Mouse (Mus musculus) cerebellum, postnatal 4 days (tissue): ENCODE data around the gene S1pr1.

ENCODE experiments used
- DNase-seq, 2 experiments: peaks; one replicate each; pipeline ENCODE4 v3.0.0; 2022; ENCODE audit warnings: low spot score in 2 of 2, mixed read lengths in 1 of 2

Gene S1pr1

GRCm38 (mm10) chr3:115714671-115715651 is at the start of gene S1pr1:
S1pr1 (minus strand) TSS chr3:115715072.
- peak; percentile 49 to 57 for DNase-seq

GRCm38 (mm10) chr3:115763292-115763691 is 48.4 kb upstream of the S1pr1 start:
- DNase-seq = no peak

DNA sequence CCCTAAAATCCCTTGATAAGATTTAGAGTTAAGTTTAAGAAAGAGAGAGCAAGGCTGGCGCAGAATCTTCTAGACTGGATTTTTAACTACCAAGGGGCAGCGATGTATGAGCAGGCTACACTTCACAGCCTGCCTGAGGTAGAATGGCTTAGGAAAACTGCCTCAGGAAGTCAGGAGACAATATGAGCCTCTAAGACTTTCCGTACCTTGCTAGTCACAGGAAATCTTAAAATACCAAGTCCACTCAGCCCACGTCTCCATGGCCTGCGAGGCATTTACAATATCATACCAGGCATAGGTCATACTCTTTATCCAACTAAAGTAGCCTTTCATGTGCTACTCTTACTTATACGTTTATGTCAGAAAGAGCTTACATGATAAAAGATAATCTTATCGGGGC is 48.0 kb upstream of the S1pr1 start:
- DNase-seq = no peak

- no peak for DNase-seq
These were observed 44.8 kb upstream of the S1pr1 start for GRCm38 (mm10) chr3:115759659-115760058.

GRCm38 (mm10) chr3:115758455-115758912 is 43.6 kb upstream of the S1pr1 start:
- DNase-seq = no peak

- DNase-seq = no peak
These were observed 39.6 kb upstream of the S1pr1 start for GRCm38 (mm10) chr3:115754466-115754865.

GRCm38 (mm10) chr3:115750369-115750768 is 35.5 kb upstream of the S1pr1 start:
- no peak for DNase-seq

DNA sequence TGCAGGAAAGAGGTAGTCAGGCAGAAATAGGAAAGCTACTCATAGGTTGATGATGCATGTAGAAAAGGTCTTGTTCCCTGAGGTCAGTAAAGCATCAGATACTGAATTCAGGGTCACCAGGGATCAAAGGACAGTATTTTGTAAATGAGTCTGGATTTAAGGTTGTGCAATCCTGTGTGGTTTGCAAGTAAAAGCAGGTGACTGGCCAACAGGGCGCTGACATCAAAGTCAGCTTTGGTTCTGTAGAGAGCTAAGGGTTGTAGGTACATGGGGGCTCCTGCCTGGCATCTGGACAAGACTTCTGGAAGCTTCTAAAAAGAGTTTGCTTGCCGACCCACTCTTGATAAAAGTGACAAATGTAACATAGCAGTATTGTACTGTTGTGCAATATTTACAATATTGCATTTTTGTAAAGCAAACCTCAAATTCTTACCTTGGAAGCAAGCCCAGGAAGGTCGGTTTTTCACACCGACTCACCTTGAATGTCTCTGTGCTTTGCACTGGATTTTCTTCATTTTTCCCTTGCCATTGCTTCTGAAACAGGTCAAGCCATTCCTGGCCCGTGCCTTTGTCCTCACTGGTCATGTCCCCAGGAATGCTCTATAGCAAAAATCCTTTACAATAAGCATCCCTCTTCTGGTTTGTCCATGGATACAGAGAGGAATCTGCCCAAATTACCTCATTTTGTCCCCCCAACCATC is 33.6 kb upstream of the S1pr1 start:
- no peak for DNase-seq

- no peak for DNase-seq
These were observed 31.6 kb upstream of the S1pr1 start for GRCm38 (mm10) chr3:115746511-115746910.

DNA sequence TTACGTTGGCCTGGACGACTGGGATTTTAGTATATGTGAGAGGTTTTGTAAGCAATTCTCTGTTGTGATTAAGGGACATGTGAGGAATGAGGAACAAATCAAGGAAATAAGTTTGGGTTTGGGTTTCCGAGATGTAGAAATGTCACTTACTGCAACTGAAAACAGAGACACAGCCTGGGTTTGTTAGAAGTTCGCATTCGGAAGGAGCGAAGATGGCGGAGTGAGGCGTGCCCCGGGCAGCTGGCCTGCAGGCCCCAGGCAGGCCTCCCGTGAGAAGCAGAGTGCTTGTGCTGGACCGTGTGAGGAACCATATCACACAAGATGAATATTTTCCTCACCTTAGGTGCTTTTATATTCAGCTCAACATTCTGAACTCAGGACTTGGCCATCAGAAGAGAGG is 30.2 kb upstream of the S1pr1 start:
- no peak for DNase-seq

DNA sequence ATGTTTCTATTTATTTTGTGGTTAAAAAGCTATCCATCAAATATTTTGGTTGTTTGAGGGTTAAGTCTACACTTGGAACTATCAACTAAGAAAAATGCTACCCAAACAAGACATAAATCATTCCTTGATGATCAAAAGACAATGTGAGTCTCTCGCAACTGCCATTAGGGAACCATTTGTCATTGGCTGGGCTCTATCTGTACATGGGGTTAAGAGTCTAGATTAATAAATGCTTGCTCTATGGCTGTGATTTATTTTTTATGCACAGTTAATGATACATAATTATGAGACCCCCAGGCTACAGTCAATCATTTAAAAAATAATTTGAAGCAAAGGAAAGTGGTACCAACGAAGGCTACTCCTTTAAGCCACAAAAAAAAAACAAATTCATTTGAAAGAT is 23.7 kb upstream of the S1pr1 start:
- DNase-seq = no peak

DNA sequence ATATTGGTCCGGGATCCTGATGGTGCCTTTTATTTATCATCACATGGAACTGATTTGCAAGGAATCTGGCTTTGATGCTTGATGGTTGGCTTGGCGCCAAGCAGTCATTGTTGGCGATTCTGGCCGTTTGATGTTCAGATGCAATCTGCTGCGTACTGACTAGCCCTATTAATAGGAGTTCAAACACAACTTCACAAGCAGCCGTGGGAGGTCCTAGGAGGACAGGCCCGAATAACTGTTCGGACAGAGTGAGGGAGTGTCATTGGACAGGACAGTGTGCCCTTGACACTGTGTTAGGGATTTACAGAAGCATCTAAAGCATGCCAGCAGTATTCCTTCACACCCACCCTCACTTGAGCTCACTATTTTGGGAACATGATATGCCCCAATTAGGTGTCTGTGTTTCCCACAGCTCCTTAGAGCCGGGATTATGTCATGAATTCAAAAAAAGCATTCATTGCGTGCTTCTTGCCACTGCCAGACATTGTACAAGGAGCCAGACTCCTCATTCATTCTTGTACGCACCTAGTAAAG is 23.0 kb upstream of the S1pr1 start:
- DNase-seq = peak in 1 of 2 experiments; percentile 29

GRCm38 (mm10) chr3:115735540-115735939 is 20.7 kb upstream of the S1pr1 start:
- no peak for DNase-seq

GRCm38 (mm10) chr3:115734841-115735240 is 20.0 kb upstream of the S1pr1 start:
- DNase-seq = no peak

DNA sequence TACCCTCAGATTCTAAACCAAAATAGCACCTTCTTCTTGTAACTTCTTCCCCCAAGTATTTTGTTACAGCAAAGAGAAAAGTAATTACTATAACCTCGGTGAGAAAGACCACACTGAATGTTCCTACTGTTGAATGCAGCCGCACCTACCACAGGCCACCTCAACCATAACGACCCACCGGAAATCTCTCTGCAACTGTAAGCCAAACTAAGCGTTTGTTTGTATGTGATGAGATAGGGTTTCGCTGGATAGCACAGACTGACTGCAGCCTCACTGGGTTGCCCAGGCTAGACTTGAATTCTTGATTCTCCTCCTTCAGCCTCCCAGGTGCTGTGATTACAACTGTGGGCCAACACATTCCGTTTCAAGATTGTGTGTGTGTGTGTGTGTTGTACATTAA is 15.5 kb upstream of the S1pr1 start:
- no peak for DNase-seq

DNA sequence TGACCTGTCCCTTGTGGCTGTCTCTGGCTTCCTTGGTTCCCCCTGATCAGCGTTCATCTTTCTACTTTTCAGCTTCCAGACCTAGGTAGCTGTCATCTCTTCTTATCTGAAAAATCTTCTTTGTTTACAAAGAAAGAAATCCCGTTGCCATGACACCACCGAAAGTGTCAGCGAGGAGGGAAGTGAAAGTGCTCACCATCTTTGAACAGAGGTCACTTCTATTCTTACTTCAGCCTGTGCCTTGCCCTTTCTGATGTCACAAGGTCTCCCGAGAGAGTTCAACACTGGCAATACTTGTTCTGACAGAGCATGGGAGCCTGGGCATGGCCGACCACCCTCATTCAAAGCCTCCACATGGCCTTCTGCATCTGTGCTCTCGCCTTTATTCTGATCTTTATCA is 14.3 kb upstream of the S1pr1 start:
- DNase-seq = no peak

DNA sequence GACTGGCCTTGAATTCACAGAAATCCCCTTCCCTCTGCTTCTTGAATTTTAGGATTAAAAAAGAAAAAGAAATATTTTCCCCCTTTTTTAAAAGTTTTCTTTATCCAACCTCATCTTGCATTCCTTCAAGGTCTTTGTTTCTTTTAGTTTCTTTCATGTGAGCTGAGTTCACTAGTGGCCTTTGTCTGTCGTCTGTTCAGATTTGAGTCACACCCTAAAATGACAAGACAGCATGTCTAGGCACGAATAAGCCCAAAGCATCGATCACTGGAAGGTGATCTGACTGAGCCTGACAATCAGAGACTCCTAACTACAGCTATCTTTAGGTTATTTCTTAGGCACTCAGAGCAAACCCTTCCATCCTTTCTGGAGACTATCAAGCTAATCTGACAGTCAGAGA is 13.3 kb upstream of the S1pr1 start:
- no peak for DNase-seq

DNA sequence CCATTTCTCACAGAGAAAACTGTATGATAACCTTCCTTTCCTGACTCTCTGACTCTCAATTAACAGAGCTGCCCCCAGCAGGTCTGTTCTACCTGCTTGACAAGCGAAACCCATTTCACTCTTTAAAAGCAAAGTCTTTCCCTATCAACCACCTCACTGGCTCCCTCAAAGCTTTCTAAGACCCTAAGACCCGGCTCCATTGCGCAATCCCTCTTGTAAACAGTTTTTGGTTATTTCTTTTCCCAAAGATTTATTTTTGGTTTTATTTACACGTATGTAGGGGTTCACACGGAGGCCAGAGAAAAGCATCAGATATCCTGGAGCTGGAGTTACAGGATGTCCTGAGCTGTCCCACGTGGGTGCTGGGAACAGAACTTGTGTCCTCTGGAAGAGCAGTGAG is 4.0 kb upstream of the S1pr1 start:
- no peak for DNase-seq

GRCm38 (mm10) chr3:115715900-115716515 is 1.1 kb upstream of the S1pr1 start:
- no peak for DNase-seq

DNA sequence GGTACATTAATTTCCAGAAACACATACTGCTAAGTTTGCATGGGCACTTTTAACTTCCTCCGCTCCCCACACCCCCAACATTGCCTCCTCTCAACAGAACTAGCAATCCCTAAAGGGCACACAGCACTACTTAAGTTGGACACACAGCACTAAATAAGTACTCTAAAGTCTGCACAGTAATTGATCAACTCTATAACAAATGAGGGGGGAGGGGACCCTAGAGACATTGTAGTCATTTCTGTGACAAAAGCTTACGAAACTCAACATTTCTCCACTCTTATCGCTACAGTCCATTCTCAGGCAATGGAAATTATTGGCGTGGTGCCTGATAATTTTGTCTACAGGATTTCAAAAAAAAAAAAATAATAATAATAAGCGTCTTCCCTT is 830 bp downstream of the S1pr1 start:
- no peak for DNase-seq

- DNase-seq = no peak
These were observed 1.3 kb downstream of the S1pr1 start for GRCm38 (mm10) chr3:115713417-115714048.

GRCm38 (mm10) chr3:115712808-115713200 is 2.1 kb downstream of the S1pr1 start:
- DNase-seq = peak; percentile 34 to 73
